Mouse (Mus musculus): ENCODE measurements around the gene Ctsw. TPM values are rescaled to one million over a fixed set of nuclear protein-coding genes. Genes with fewer than 3 reads are reported as not detected.

The Ctsw gene
- polyA plus RNA-seq, 1 experiment from 2014 or later, result 2.1 TPM

- 81% methylated on average over 18 of the region's 18 CpGs for WGBS
- H3K9ac ChIP-seq (replicated peaks; ENCODE audit: low read length), result peak overlapping the region; percentile 83
- H3K9me3 ChIP-seq (ENCODE audit: low read length), result no peaks in the 10 kb centered on the region
- H3K27me3 ChIP-seq (ENCODE audit: insufficient read depth, low read length), result no peaks in the 10 kb centered on the region
- peaks cover 26% of the 10 kb centered on the region for H3K36me3 ChIP-seq (ENCODE audit: insufficient read depth, low read length)
- peak overlapping the region; percentile 88 for H3K4me2 ChIP-seq (replicated peaks; ENCODE audit: low read depth, low read length)
- peak overlapping the region; percentile 57; the same call in 1 of the 2 replicates for H3K27ac ChIP-seq (ENCODE audit: low read length)
- no peak for ATAC-seq (ENCODE audit: low FRiP score, low TSS enrichment)
- H3K4me3 ChIP-seq (ENCODE audit: low read length), result peak overlapping the region; percentile 62
- peaks cover 29% of the 10 kb centered on the region for H3K4me1 ChIP-seq (ENCODE audit: insufficient read depth, low read length)
Observed at GRCm38 (mm10) chr19:5425906-5426565, 42.3 kb downstream of the Ctsw start.

- Histone ChIP-seq H3K9ac (replicated peaks; ENCODE audit: low read length) (peak within 1 kb of the TSS; percentile 87), H3K4me1 (ENCODE audit: insufficient read depth, low read length) (peaks cover 29% of the 10 kb centered on the region), H3K36me3 (ENCODE audit: insufficient read depth, low read length) (peaks cover 36% of the 10 kb centered on the region), H3K27ac (ENCODE audit: low read length) (peak within 1 kb of the TSS; percentile 93), H3K4me3 (ENCODE audit: low read length) (peak within 1 kb of the TSS; percentile 62), H3K4me2 (replicated peaks; ENCODE audit: low read depth, low read length) (peak within 1 kb of the TSS; percentile 88), H3K27me3 (ENCODE audit: insufficient read depth, low read length) (no peaks in the 10 kb centered on the region), H3K9me3 (ENCODE audit: low read length) (no peaks in the 10 kb centered on the region)
- peak; percentile 95 for ATAC-seq (ENCODE audit: low FRiP score, low TSS enrichment)
- under 1% methylated on average over 67 of the region's 87 CpGs for WGBS
Observed at GRCm38 (mm10) chr19:5424782-5425741, 43.2 kb downstream of the Ctsw start, which contains the start of the genes Drap1 and AI837181. Gene Drap1, minus strand, starts transcription at chr19:5424979. Gene AI837181, plus strand, starts transcription at chr19:5425144.

GRCm38 (mm10) chr19:5424092-5424781 is 44.1 kb downstream of the Ctsw start:
- WGBS, result under 1% methylated on average over 39 of the region's 48 CpGs
- Histone ChIP-seq H3K4me3 (ENCODE audit: low read length) (peak overlapping the region; percentile 62), H3K27me3 (ENCODE audit: insufficient read depth, low read length) (no peaks in the 10 kb centered on the region), H3K36me3 (ENCODE audit: insufficient read depth, low read length) (peaks cover 41% of the 10 kb centered on the region), H3K4me2 (replicated peaks; ENCODE audit: low read depth, low read length) (peak overlapping the region; percentile 88), H3K9ac (replicated peaks; ENCODE audit: low read length) (peak overlapping the region; percentile 87), H3K27ac (ENCODE audit: low read length) (peak overlapping the region; percentile 93), H3K4me1 (ENCODE audit: insufficient read depth, low read length) (peaks cover 29% of the 10 kb centered on the region), H3K9me3 (ENCODE audit: low read length) (no peaks in the 10 kb centered on the region)
- peak; percentile 62 for ATAC-seq (ENCODE audit: low FRiP score, low TSS enrichment)

GRCm38 (mm10) chr19:5423561-5423960 is 44.7 kb downstream of the Ctsw start:
- Histone ChIP-seq H3K4me2 (replicated peaks; ENCODE audit: low read depth, low read length) (peak overlapping the region; percentile 88), H3K4me3 (ENCODE audit: low read length) (peak overlapping the region; percentile 62), H3K36me3 (ENCODE audit: insufficient read depth, low read length) (peaks cover 41% of the 10 kb centered on the region), H3K27me3 (ENCODE audit: insufficient read depth, low read length) (no peaks in the 10 kb centered on the region), H3K9me3 (ENCODE audit: low read length) (no peaks in the 10 kb centered on the region), H3K27ac (ENCODE audit: low read length) (peak overlapping the region; percentile 93), H3K9ac (replicated peaks; ENCODE audit: low read length) (peak overlapping the region; percentile 87), H3K4me1 (ENCODE audit: insufficient read depth, low read length) (peaks cover 29% of the 10 kb centered on the region)
- WGBS, result 53% methylated on average over 12 of the region's 12 CpGs
- ATAC-seq (ENCODE audit: low FRiP score, low TSS enrichment), result no peak

GRCm38 (mm10) chr19:5422895-5423443 is 45.3 kb downstream of the Ctsw start:
- Histone ChIP-seq H3K36me3 (ENCODE audit: insufficient read depth, low read length) (peaks cover 41% of the 10 kb centered on the region), H3K4me1 (ENCODE audit: insufficient read depth, low read length) (peaks cover 29% of the 10 kb centered on the region), H3K9ac (replicated peaks; ENCODE audit: low read length) (peak overlapping the region; percentile 87; the same call in 1 of the 2 replicates), H3K27ac (ENCODE audit: low read length) (no peak overlapping the region), H3K9me3 (ENCODE audit: low read length) (no peaks in the 10 kb centered on the region), H3K4me2 (replicated peaks; ENCODE audit: low read depth, low read length) (peak overlapping the region; percentile 88; the same call in 1 of the 2 replicates), H3K27me3 (ENCODE audit: insufficient read depth, low read length) (no peaks in the 10 kb centered on the region), H3K4me3 (ENCODE audit: low read length) (no peak overlapping the region; the same call in 1 of the 2 replicates)
- 82% methylated on average over 9 of the region's 9 CpGs for WGBS
- no peak for ATAC-seq (ENCODE audit: low FRiP score, low TSS enrichment)

GRCm38 (mm10) chr19:5422267-5422666 is 46.0 kb downstream of the Ctsw start:
- no peak for ATAC-seq (ENCODE audit: low FRiP score, low TSS enrichment)
- Histone ChIP-seq H3K9me3 (ENCODE audit: low read length) (no peaks in the 10 kb centered on the region), H3K9ac (replicated peaks; ENCODE audit: low read length) (0 out of 2 replicates have a peak overlapping the region, but pooled peaks have one; percentile 11), H3K27me3 (ENCODE audit: insufficient read depth, low read length) (no peaks in the 10 kb centered on the region), H3K4me2 (replicated peaks; ENCODE audit: low read depth, low read length) (no peak overlapping the region), H3K27ac (ENCODE audit: low read length) (no peak overlapping the region), H3K4me1 (ENCODE audit: insufficient read depth, low read length) (peaks cover 29% of the 10 kb centered on the region), H3K4me3 (ENCODE audit: low read length) (no peak overlapping the region), H3K36me3 (ENCODE audit: insufficient read depth, low read length) (peaks cover 41% of the 10 kb centered on the region)
- WGBS, result 89% methylated on average over 10 of the region's 10 CpGs

GRCm38 (mm10) chr19:5421784-5422183 is 46.5 kb downstream of the Ctsw start:
- Histone ChIP-seq H3K4me3 (ENCODE audit: low read length) (no peak overlapping the region), H3K9ac (replicated peaks; ENCODE audit: low read length) (no peak overlapping the region), H3K27ac (ENCODE audit: low read length) (no peak overlapping the region), H3K36me3 (ENCODE audit: insufficient read depth, low read length) (peaks cover 36% of the 10 kb centered on the region), H3K4me2 (replicated peaks; ENCODE audit: low read depth, low read length) (no peak overlapping the region), H3K9me3 (ENCODE audit: low read length) (no peaks in the 10 kb centered on the region), H3K27me3 (ENCODE audit: insufficient read depth, low read length) (no peaks in the 10 kb centered on the region), H3K4me1 (ENCODE audit: insufficient read depth, low read length) (peaks cover 26% of the 10 kb centered on the region)
- no peak for ATAC-seq (ENCODE audit: low FRiP score, low TSS enrichment)
- WGBS, result 89% methylated on average over 5 of the region's 5 CpGs

GRCm38 (mm10) chr19:5420579-5420978 is 47.7 kb downstream of the Ctsw start:
- H3K4me2 ChIP-seq (replicated peaks; ENCODE audit: low read depth, low read length), result no peak overlapping the region
- H3K9ac ChIP-seq (replicated peaks; ENCODE audit: low read length), result no peak overlapping the region
- H3K4me1 ChIP-seq (ENCODE audit: insufficient read depth, low read length), result peaks cover 14% of the 10 kb centered on the region
- ATAC-seq (ENCODE audit: low FRiP score, low TSS enrichment), result no peak
- H3K27me3 ChIP-seq (ENCODE audit: insufficient read depth, low read length), result no peaks in the 10 kb centered on the region
- H3K36me3 ChIP-seq (ENCODE audit: insufficient read depth, low read length), result peaks cover 29% of the 10 kb centered on the region
- no peak overlapping the region for H3K27ac ChIP-seq (ENCODE audit: low read length)
- H3K9me3 ChIP-seq (ENCODE audit: low read length), result no peaks in the 10 kb centered on the region
- 93% methylated on average over 6 of the region's 6 CpGs for WGBS
- no peak overlapping the region for H3K4me3 ChIP-seq (ENCODE audit: low read length)

GRCm38 (mm10) chr19:5419630-5420029 is 48.7 kb downstream of the Ctsw start:
- no peak for ATAC-seq (ENCODE audit: low FRiP score, low TSS enrichment)
- no peak overlapping the region for H3K9ac ChIP-seq (replicated peaks; ENCODE audit: low read length)

More at GRCm38 (mm10) chr19:5419630-5420029, 48.7 kb downstream of the Ctsw start:
- no peak overlapping the region for H3K4me3 ChIP-seq (ENCODE audit: low read length)
- WGBS, result 90% methylated on average over 9 of the region's 9 CpGs
- peaks cover 29% of the 10 kb centered on the region for H3K36me3 ChIP-seq (ENCODE audit: insufficient read depth, low read length)
- H3K27me3 ChIP-seq (ENCODE audit: insufficient read depth, low read length), result no peaks in the 10 kb centered on the region
- peaks cover 14% of the 10 kb centered on the region for H3K4me1 ChIP-seq (ENCODE audit: insufficient read depth, low read length)
- H3K27ac ChIP-seq (ENCODE audit: low read length), result no peak overlapping the region
- H3K4me2 ChIP-seq (replicated peaks; ENCODE audit: low read depth, low read length), result no peak overlapping the region
- H3K9me3 ChIP-seq (ENCODE audit: low read length), result no peaks in the 10 kb centered on the region
